Mouse (Mus musculus) lung, adult 2 months (tissue): ENCODE results near the gene Dbndd2.

Experiments used
- CTCF ChIP-seq: fragments of 200-500 bp; IDR thresholded peaks from 2 replicates; pipeline ENCODE4 v1.5.1; 2011; ENCODE audit warnings: mild to moderate bottlenecking, low read length, control low read depth; ENCODE audit not compliant: insufficient read depth
- POLR2A ChIP-seq: fragments of 200-500 bp; IDR thresholded peaks from 2 replicates; pipeline ENCODE4 v1.6.1; 2011; ENCODE audit warnings: low read depth, mild to moderate bottlenecking, control low read depth, low read length, borderline replicate concordance; ENCODE audit errors: extremely low read depth

DNA sequence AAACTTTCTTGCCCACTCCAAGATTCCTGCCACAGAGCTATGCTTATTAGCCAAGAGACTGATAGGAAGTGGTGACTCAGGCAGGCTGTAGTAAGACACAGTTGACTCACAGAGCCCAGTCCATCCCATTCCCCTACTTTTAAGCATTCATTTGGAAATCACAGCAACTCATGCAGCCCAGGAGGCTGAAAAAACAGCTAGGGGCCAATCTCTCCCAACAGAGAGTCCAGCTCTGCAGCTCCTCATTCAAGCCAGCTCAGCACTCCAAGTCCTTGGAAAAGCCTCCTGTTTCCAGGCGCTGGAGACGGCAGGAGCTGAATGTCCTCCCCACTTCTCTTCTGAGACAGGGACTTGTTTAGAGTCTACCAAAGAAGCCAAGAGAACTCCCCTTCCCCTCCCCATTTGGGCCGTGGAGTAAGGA, 46.9 kb upstream of the Dbndd2 start:
- TF ChIP-seq CTCF, result no peak
- no peak for TF ChIP-seq POLR2A
